Mouse (Mus musculus): ENCODE measurements around the gene D17Wsu92e. TPM values are rescaled to one million over a fixed set of nuclear protein-coding genes. Genes with fewer than 3 reads are reported as not detected.

The D17Wsu92e gene
- 79.4 TPM for polyA plus RNA-seq (2012; fragmentation: generic; extraction: Trizol)

- Histone ChIP-seq H3ac (ENCODE audit: control insufficient read depth, insufficient read length) (peak within 1 kb of the TSS; percentile 66), H3K27me3 (ENCODE audit: control insufficient read depth, insufficient read depth, insufficient read length) (no peaks in the 10 kb centered on the region), H3K4me2 (ENCODE audit: low read depth) (peak within 1 kb of the TSS; percentile 99), H3K79me2 (ENCODE audit: control insufficient read depth, insufficient read depth) (peaks cover 42% of the 10 kb centered on the region), H3K36me3 (ENCODE audit: control insufficient read depth, insufficient read depth) (no peaks in the 10 kb centered on the region), H3K4me3 (peak within 1 kb of the TSS; percentile 87)
- TF ChIP-seq TCF12 (IDR thresholded peaks at IDR 0.05; ENCODE audit: insufficient read depth, poor library complexity, severe bottlenecking) = no peak
- TF ChIP-seq POLR2AphosphoS2 (IDR thresholded peaks at IDR 0.05; ENCODE audit: insufficient read length, low read depth) = peak; percentile 72
- TF ChIP-seq MYOG (IDR thresholded peaks at IDR 0.05; ENCODE audit: control insufficient read depth in 1 of 3, insufficient read depth in 1 of 3, insufficient read length in 2 of 3, low read depth in 2 of 3) = no peak
- TF ChIP-seq REST (IDR thresholded peaks at IDR 0.05; ENCODE audit: insufficient read depth, insufficient read length) = no peak
- no peak for TF ChIP-seq SRF (IDR thresholded peaks at IDR 0.05; ENCODE audit: control insufficient read depth, insufficient read length, low read depth)
- TF ChIP-seq E2F4 (IDR thresholded peaks at IDR 0.05; ENCODE audit: insufficient read depth) = no peak
- no peak for TF ChIP-seq TCF3 (IDR thresholded peaks at IDR 0.05; ENCODE audit: insufficient read length, low read depth)
- TF ChIP-seq MAX (IDR thresholded peaks at IDR 0.05; ENCODE audit: low read depth) = no peak
- TF ChIP-seq CEBPB (IDR thresholded peaks at IDR 0.05; ENCODE audit: insufficient read depth, poor library complexity, severe bottlenecking) = no peak
- peak; percentile 73 for TF ChIP-seq POLR2A (IDR thresholded peaks at IDR 0.05; ENCODE audit: insufficient read length, low read depth)
- TF ChIP-seq USF1 (IDR thresholded peaks at IDR 0.05; ENCODE audit: low read depth) = peak; percentile 7
Measured at GRCm38 (mm10) chr17:27820568-27821406, at the start of gene D17Wsu92e. Gene D17Wsu92e (minus strand): TSS chr17:27820648.

GRCm38 (mm10) chr17:27866737-27867136, 46.3 kb upstream of the D17Wsu92e start:
- no peak for TF ChIP-seq MAX (IDR thresholded peaks at IDR 0.05; ENCODE audit: low read depth)
- no peak for TF ChIP-seq MYOG (IDR thresholded peaks at IDR 0.05; ENCODE audit: control insufficient read depth in 1 of 3, insufficient read depth in 1 of 3, insufficient read length in 2 of 3, low read depth in 2 of 3)
- no peak for TF ChIP-seq E2F4 (IDR thresholded peaks at IDR 0.05; ENCODE audit: insufficient read depth)
- no peak for TF ChIP-seq MYOD1 (IDR thresholded peaks at IDR 0.05; ENCODE audit: control insufficient read depth in 1 of 3, insufficient read length in 2 of 3, low read depth in 2 of 3)
- no peak for TF ChIP-seq REST (IDR thresholded peaks at IDR 0.05; ENCODE audit: insufficient read depth, insufficient read length)
- TF ChIP-seq TCF3 (IDR thresholded peaks at IDR 0.05; ENCODE audit: insufficient read length, low read depth) = no peak
- no peak for TF ChIP-seq POLR2A (IDR thresholded peaks at IDR 0.05; ENCODE audit: insufficient read length, low read depth)
- no peak for TF ChIP-seq SRF (IDR thresholded peaks at IDR 0.05; ENCODE audit: control insufficient read depth, insufficient read length, low read depth)
- TF ChIP-seq CEBPB (IDR thresholded peaks at IDR 0.05; ENCODE audit: insufficient read depth, poor library complexity, severe bottlenecking) = no peak
- TF ChIP-seq USF1 (IDR thresholded peaks at IDR 0.05; ENCODE audit: low read depth) = no peak
- TF ChIP-seq POLR2AphosphoS2 (IDR thresholded peaks at IDR 0.05; ENCODE audit: insufficient read length, low read depth) = no peak
- no peak for TF ChIP-seq TCF12 (IDR thresholded peaks at IDR 0.05; ENCODE audit: insufficient read depth, poor library complexity, severe bottlenecking)
- H3K27me3 ChIP-seq (ENCODE audit: control insufficient read depth, insufficient read depth, insufficient read length) = no peaks in the 10 kb centered on the region
- H3K4me3 ChIP-seq = no peak overlapping the region
- H3K79me2 ChIP-seq (ENCODE audit: control insufficient read depth, insufficient read depth) = peaks cover 59% of the 10 kb centered on the region
- H3K36me3 ChIP-seq (ENCODE audit: control insufficient read depth, insufficient read depth) = peaks cover 7% of the 10 kb centered on the region
- no peak overlapping the region for H3K4me2 ChIP-seq (ENCODE audit: low read depth)
- no peak overlapping the region for H3ac ChIP-seq (ENCODE audit: control insufficient read depth, insufficient read length)

GRCm38 (mm10) chr17:27865461-27865860, 45.0 kb upstream of the D17Wsu92e start:
- Histone ChIP-seq H3K4me3 (no peak overlapping the region), H3K4me2 (ENCODE audit: low read depth) (no peak overlapping the region), H3ac (ENCODE audit: control insufficient read depth, insufficient read length) (no peak overlapping the region), H3K27me3 (ENCODE audit: control insufficient read depth, insufficient read depth, insufficient read length) (no peaks in the 10 kb centered on the region), H3K36me3 (ENCODE audit: control insufficient read depth, insufficient read depth) (peaks cover 7% of the 10 kb centered on the region), H3K79me2 (ENCODE audit: control insufficient read depth, insufficient read depth) (peaks cover 66% of the 10 kb centered on the region)
- TF ChIP-seq MYOG (IDR thresholded peaks at IDR 0.05; ENCODE audit: control insufficient read depth in 1 of 3, insufficient read depth in 1 of 3, insufficient read length in 2 of 3, low read depth in 2 of 3) (no peak), MYOD1 (IDR thresholded peaks at IDR 0.05; ENCODE audit: control insufficient read depth in 1 of 3, insufficient read length in 2 of 3, low read depth in 2 of 3) (no peak), E2F4 (IDR thresholded peaks at IDR 0.05; ENCODE audit: insufficient read depth) (no peak), SRF (IDR thresholded peaks at IDR 0.05; ENCODE audit: control insufficient read depth, insufficient read length, low read depth) (no peak), TCF3 (IDR thresholded peaks at IDR 0.05; ENCODE audit: insufficient read length, low read depth) (no peak), MAX (IDR thresholded peaks at IDR 0.05; ENCODE audit: low read depth) (no peak), CEBPB (IDR thresholded peaks at IDR 0.05; ENCODE audit: insufficient read depth, poor library complexity, severe bottlenecking) (no peak), USF1 (IDR thresholded peaks at IDR 0.05; ENCODE audit: low read depth) (no peak), TCF12 (IDR thresholded peaks at IDR 0.05; ENCODE audit: insufficient read depth, poor library complexity, severe bottlenecking) (no peak), REST (IDR thresholded peaks at IDR 0.05; ENCODE audit: insufficient read depth, insufficient read length) (no peak)

GRCm38 (mm10) chr17:27859131-27859530, 38.7 kb upstream of the D17Wsu92e start:
- peak overlapping the region; percentile 59 for H3K4me3 ChIP-seq
- peak overlapping the region; percentile 88 for H3K4me2 ChIP-seq (ENCODE audit: low read depth)
- H3K79me2 ChIP-seq (ENCODE audit: control insufficient read depth, insufficient read depth) = peaks cover 62% of the 10 kb centered on the region
- no peaks in the 10 kb centered on the region for H3K36me3 ChIP-seq (ENCODE audit: control insufficient read depth, insufficient read depth)
- no peaks in the 10 kb centered on the region for H3K27me3 ChIP-seq (ENCODE audit: control insufficient read depth, insufficient read depth, insufficient read length)
- TF ChIP-seq MAX (IDR thresholded peaks at IDR 0.05; ENCODE audit: low read depth) = no peak
- no peak for TF ChIP-seq TCF12 (IDR thresholded peaks at IDR 0.05; ENCODE audit: insufficient read depth, poor library complexity, severe bottlenecking)
- no peak for TF ChIP-seq TCF3 (IDR thresholded peaks at IDR 0.05; ENCODE audit: insufficient read length, low read depth)
- H3ac ChIP-seq (ENCODE audit: control insufficient read depth, insufficient read length) = no peak overlapping the region
